Mouse (Mus musculus): ENCODE measurements at regions not wholly inside any gene's neighbourhood (a gene's known extent, or its start where the extent isn't known, plus 50 kb on each side); places are given as distances from the start of the nearest gene placed in this dataset. TPM values are rescaled to one million over a fixed set of nuclear protein-coding genes. Genes with fewer than 3 reads are reported as not detected.
A peak's percentile ranks its signal among the peaks of the same experiment; 100 is the strongest.

GRCm38 (mm10) chr13:10526470-10527207, 166.0 kb upstream of the Chrm3 start:
- no peak overlapping the region for H3K9ac ChIP-seq (replicated peaks)
- no peaks in the 10 kb centered on the region for H3K4me1 ChIP-seq (replicated peaks)
- H3K4me2 ChIP-seq (replicated peaks), result no peak overlapping the region
- 51% methylated on average over 5 of the region's 5 CpGs for WGBS
- no peaks in the 10 kb centered on the region for H3K27me3 ChIP-seq
- no peak overlapping the region for H3K27ac ChIP-seq
- ATAC-seq, result no peak
- no peaks in the 10 kb centered on the region for H3K9me3 ChIP-seq
- H3K36me3 ChIP-seq, result no peaks in the 10 kb centered on the region
- H3K4me3 ChIP-seq (replicated peaks), result no peak overlapping the region

GRCm38 (mm10) chr13:10504211-10504610, 143.6 kb upstream of the Chrm3 start:
- Histone ChIP-seq H3K27me3 (no peaks in the 10 kb centered on the region), H3K4me2 (replicated peaks) (no peak overlapping the region), H3K36me3 (no peaks in the 10 kb centered on the region), H3K27ac (no peak overlapping the region), H3K4me3 (replicated peaks) (no peak overlapping the region), H3K9ac (replicated peaks) (no peak overlapping the region), H3K4me1 (replicated peaks) (no peaks in the 10 kb centered on the region; the same call in 1 of the 2 replicates), H3K9me3 (no peaks in the 10 kb centered on the region)
- 28% methylated on average over 7 of the region's 7 CpGs for WGBS
- 0 out of 2 replicates have a peak, but pooled peaks have one; percentile 27 for ATAC-seq

- Histone ChIP-seq H3K27ac (no peak overlapping the region), H3K36me3 (no peaks in the 10 kb centered on the region), H3K4me3 (replicated peaks) (no peak overlapping the region), H3K4me1 (replicated peaks) (no peaks in the 10 kb centered on the region), H3K27me3 (no peaks in the 10 kb centered on the region), H3K9me3 (no peaks in the 10 kb centered on the region), H3K9ac (replicated peaks) (no peak overlapping the region), H3K4me2 (replicated peaks) (no peak overlapping the region)
- no peak for ATAC-seq
- WGBS, result 93% methylated on average over 6 of the region's 6 CpGs
Measured at GRCm38 (mm10) chr13:10455323-10455722, 94.7 kb upstream of the Chrm3 start.

GRCm38 (mm10) chr13:10454667-10455066, 94.0 kb upstream of the Chrm3 start:
- no peak overlapping the region for H3K9ac ChIP-seq (replicated peaks)
- ATAC-seq, result no peak

GRCm38 (mm10) chr13:10451057-10451456, 90.4 kb upstream of the Chrm3 start:
- Histone ChIP-seq H3K36me3 (no peaks in the 10 kb centered on the region), H3K4me3 (replicated peaks) (no peak overlapping the region), H3K27me3 (no peaks in the 10 kb centered on the region), H3K4me1 (replicated peaks) (no peaks in the 10 kb centered on the region), H3K4me2 (replicated peaks) (no peak overlapping the region), H3K9me3 (no peaks in the 10 kb centered on the region), H3K27ac (no peak overlapping the region), H3K9ac (replicated peaks) (no peak overlapping the region)
- 59% methylated on average over 3 of the region's 3 CpGs for WGBS
- ATAC-seq, result no peak

More at GRCm38 (mm10) chr13:10454667-10455066, 94.0 kb upstream of the Chrm3 start:
- Histone ChIP-seq H3K27ac (no peak overlapping the region), H3K4me2 (replicated peaks) (no peak overlapping the region), H3K4me3 (replicated peaks) (no peak overlapping the region), H3K4me1 (replicated peaks) (no peaks in the 10 kb centered on the region), H3K36me3 (no peaks in the 10 kb centered on the region), H3K27me3 (no peaks in the 10 kb centered on the region), H3K9me3 (no peaks in the 10 kb centered on the region)
- 82% methylated on average over 4 of the region's 4 CpGs for WGBS

- no peaks in the 10 kb centered on the region for H3K9me3 ChIP-seq
- no peak overlapping the region for H3K4me2 ChIP-seq (replicated peaks)
- H3K36me3 ChIP-seq, result no peaks in the 10 kb centered on the region
- no peak overlapping the region for H3K9ac ChIP-seq (replicated peaks)
- WGBS, result 88% methylated on average over 6 of the region's 6 CpGs
- no peak overlapping the region for H3K4me3 ChIP-seq (replicated peaks)
- no peak overlapping the region for H3K27ac ChIP-seq
- ATAC-seq, result no peak
- no peaks in the 10 kb centered on the region for H3K4me1 ChIP-seq (replicated peaks)
- no peaks in the 10 kb centered on the region for H3K27me3 ChIP-seq
Measured at GRCm38 (mm10) chr13:10449502-10449901, 88.9 kb upstream of the Chrm3 start.

GRCm38 (mm10) chr13:10447806-10448205, 87.2 kb upstream of the Chrm3 start:
- no peak for ATAC-seq
- no peak overlapping the region for H3K4me2 ChIP-seq (replicated peaks)
- H3K9ac ChIP-seq (replicated peaks), result no peak overlapping the region
- H3K27ac ChIP-seq, result no peak overlapping the region
- no peaks in the 10 kb centered on the region for H3K9me3 ChIP-seq
- H3K4me3 ChIP-seq (replicated peaks), result no peak overlapping the region
- H3K27me3 ChIP-seq, result no peaks in the 10 kb centered on the region
- no peaks in the 10 kb centered on the region for H3K36me3 ChIP-seq
- 74% methylated on average over 1 of the region's 1 CpGs for WGBS
- no peaks in the 10 kb centered on the region for H3K4me1 ChIP-seq (replicated peaks)

GRCm38 (mm10) chr13:10445679-10446078, 85.0 kb upstream of the Chrm3 start:
- WGBS, result 51% methylated on average over 3 of the region's 3 CpGs
- no peaks in the 10 kb centered on the region for H3K4me1 ChIP-seq (replicated peaks)
- no peak overlapping the region for H3K4me3 ChIP-seq (replicated peaks)
- no peaks in the 10 kb centered on the region for H3K27me3 ChIP-seq
- no peak overlapping the region for H3K27ac ChIP-seq
- H3K36me3 ChIP-seq, result no peaks in the 10 kb centered on the region
- H3K9me3 ChIP-seq, result no peaks in the 10 kb centered on the region
- H3K9ac ChIP-seq (replicated peaks), result no peak overlapping the region
- no peak for ATAC-seq
- H3K4me2 ChIP-seq (replicated peaks), result no peak overlapping the region

Small RNA genes lying in the stretch of these regions (microRNA-seq; reads per million reads assigned to microRNA genes)
- gene Gm23415, result not detected

Measured in midbrain, embryonic 13.5 days (tissue).